Mouse (Mus musculus) gastrocnemius, postnatal 25 days (tissue): ENCODE measurements around the gene Bzw1. TPM values are rescaled to one million over a fixed set of nuclear protein-coding genes. Genes with fewer than 3 reads are reported as not detected.
"Not testable (repeated sequence)": the region's sequence is repeated elsewhere in the genome, so short reads cannot be mapped to it uniquely, and the experiment has no call there.

Source experiments
- DNase-seq: peaks from one replicate; pipeline ENCODE4 v3.0.0; 2022
- long read RNA-seq, 2 experiments: library from polyadenylated mRNA; stranded (forward); transcript quantifications; one replicate each; pipeline ENCODE4 v2.0.0; 2021
- total RNA-seq, 2 experiments: library from RNA; stranded (reverse); gene quantifications; 1 replicate in 1 of 2; 2 replicates in 1 of 2; pipeline ENCODE4 v1.2.3; 2021

Gene Bzw1
- 10 to 100 TPM; 43.5 to 49.1 TPM for total RNA-seq
- long read RNA-seq, experiment 1, transcript Bzw1-201 (12 exons, 3,876 nt) = major isoform, 45 of 55 reads
- long read RNA-seq, experiment 1, partial matches to known transcripts = 0 of 55 reads
- long read RNA-seq, experiment 1, other reads (novel, unspliced or antisense) = 10 of 55 reads
- long read RNA-seq, experiment 2, transcript Bzw1-201 (12 exons, 3,876 nt) = major isoform, 90 of 104 reads
- long read RNA-seq, experiment 2, partial matches to known transcripts = 3 of 104 reads
- long read RNA-seq, experiment 2, other reads (novel, unspliced or antisense) = 11 of 104 reads

DNA sequence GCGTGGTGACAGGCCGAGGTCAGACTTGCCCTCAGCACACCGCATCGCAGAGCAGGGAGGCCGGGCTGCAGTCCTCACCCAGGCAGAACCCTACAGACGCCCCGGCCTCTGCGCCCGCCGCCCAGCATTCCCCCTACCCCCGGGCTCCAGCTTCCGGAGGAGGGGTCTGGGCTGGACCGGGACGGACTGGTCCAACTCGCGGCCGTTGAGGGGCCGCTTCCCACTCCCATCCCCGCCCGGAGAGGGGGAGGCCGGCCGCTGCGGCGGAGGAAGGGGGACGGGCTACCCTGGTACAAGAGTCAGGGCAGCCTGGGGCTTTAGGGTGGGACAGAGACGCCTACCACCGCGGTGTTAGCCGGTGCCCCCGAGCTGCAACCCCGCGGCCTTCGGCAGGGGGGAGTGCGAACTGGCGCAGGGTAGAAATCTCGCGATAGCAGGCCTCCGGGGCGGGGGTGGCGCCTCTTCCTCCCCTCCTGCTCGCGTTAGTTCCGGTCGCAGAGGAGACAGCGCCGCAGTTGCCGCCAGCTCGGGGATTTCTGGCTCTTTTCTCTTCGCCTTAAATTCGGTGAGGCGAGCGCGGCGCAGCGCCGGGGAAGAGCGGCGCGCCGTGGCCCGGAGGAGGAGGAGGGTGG lies at the start of gene Bzw1:
Bzw1 (plus strand) TSS at position 247 of the 632 bp plus-strand sequence.
- peak; percentile 94 for DNase-seq

DNA sequence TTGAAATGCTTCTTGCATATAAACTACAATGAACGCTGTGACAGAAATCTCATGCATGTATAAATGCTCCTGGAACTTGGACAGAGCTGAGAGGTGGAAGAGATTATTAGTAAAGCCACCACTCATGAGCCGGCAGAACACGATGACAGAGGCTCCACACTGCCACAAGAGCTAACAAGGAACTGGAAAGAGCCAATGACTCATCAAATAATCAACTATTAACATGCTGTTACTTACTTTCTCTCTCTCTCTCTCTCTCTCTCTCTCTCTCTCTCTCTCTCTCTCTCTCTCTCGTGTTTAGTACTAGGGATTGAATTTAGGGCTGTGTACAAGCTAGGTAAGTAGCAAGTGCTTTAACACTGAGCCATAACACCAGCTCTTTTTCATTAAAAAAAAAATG lies 48.8 kb upstream of the Bzw1 start:
- DNase-seq = no peak

DNA sequence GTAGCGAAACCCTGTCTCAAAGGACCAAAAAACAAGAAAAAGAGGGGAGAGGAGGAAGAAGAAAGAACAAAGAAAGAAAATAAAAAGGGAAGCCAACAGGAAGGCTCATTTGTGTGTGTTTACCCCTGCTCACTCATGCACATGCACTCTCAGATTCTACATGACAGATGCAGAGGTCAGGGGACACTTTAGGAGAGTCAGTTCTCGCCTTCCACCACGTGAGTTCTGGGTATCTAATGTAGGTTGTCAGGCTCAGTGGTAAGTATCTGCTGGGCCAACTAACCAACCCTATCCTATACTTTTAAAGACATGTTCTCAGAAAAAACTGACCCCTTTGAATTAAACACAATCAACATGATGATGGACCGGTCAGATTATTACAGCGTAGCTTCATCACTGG lies 48.1 kb upstream of the Bzw1 start:
- DNase-seq = no peak

DNA sequence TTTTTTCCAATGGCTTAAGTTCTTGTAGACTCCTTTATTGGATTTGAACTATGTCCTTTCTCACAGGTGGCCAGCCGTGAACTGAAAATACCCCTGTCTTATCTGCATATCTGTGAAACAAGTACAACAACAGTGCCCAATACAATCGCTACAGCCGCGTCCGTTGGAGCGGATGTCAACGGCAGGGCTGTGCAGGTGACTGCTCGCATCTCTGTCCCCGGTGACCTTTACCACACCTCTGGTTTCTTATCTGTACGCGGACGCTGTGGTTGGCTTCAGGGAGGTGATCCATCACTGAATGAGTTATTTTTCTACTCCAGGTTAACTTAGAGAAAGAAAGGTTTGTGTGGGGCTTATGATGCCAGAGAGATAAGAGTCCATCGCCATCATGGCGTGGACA lies 46.5 kb upstream of the Bzw1 start:
- DNase-seq = no peak

DNA sequence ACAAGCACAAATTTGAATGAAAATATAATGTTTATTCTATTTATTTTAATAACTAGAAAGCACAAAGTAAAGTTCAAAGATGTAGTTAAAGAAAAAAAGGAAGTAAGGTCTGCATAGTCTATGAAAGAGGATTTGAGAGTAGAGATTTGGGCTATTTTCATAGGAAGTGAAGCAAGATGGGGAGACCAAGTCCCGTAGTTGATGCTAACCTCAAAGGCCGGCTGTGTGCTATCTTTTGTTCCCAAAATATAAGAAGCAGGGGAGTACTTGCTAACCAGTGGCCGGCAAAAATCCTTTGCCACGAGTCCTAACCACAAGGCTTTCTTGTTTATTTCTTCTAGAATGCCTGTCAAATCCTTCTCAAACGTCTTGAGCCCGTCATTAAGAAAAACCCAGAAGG lies 44.0 kb upstream of the Bzw1 start:
- DNase-seq = no peak

DNA sequence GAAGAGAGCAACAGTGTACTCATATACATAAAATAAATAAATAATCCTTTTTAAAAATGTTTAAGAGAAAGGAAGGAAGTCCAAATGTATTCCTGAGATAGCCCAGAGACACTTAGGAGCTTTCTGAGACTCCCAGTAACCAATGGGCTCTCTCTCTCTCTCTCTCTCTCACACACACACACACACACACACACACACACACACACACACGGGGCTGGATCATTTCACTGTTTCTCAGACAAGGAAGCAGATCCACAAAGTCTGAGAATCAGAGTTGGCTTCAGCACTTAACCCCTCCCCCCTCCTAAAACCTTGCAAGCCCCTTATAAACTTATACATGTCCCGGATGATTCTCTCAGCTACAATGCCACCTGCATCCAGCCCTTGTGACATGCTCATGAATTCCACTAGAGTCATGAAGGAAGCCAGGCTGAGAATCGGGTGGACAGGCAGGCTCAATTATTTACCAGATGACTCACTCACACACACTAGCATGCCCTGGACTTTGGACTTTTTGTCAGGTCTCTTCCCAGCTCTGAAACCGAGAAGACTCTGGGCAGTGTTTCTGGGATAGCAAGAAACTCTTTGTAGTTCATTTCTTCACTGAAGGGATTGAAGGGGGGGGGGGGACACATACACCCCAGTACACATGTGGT lies 39.3 kb upstream of the Bzw1 start:
- DNase-seq = no peak

DNA sequence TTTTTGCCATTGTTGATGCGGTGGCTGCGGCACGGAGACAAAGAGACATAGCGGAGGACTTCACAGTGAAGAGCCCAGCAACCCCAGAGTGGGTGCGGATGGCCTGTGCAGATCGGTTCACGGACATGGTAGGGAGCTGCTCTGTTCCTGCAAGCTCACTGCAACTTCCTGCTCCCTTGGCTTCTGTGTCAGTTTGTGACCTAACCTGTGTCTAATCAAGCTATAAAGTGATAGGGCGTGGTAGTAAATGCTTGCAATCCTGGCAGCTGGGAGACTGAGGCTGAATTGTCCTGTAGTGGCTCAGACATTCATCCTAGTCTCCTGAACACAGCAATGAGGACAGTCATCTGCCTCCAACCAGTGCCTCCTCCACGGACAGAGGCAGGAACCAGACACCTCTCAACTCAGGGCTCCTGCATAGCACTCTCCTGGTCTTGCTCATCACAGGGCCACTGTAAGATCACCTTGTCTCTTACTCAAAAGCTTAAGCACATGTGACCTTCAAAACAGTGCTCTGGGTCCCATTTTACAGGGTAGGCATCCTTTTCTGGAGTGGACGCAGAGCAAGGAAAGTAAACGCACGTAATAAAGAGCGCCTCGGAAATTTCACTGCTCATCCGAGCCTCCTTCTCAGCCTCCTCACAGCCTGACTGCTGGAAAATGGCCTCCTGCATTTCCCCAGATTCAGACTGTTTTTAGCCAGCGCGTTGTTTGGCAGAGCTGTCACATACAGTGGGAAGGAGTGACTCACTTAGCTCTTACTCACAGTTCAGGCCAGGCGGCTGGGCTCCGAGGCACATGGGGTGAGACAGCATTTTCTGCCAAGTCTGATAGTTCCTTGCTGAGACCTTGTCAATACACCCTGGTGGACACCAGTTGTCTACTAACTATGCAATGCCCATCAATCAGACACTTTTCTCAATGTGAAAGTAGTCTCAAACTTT lies 33.5 kb upstream of the Bzw1 start:
- peak; percentile 64 for DNase-seq

DNA sequence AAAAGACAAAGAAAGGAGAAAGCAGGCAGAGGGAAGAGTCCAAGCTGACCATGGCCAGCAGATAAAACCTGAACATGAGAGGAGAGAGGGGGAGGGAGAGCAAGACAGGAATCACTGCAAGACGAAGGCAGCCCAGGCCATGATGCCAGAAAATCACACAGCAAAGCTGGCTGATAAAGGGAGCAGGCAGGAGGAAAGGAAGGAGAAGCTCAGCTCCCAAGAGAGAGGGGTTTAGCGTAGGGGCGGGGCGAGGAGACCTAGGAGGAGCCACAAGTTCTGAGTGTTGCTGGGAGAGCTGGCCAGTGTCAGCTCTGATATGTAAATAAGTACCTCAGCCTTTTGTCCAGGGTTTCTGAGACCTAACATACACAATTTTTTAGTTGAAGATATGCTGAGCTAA lies 30.4 kb upstream of the Bzw1 start:
- DNase-seq = no peak

DNA sequence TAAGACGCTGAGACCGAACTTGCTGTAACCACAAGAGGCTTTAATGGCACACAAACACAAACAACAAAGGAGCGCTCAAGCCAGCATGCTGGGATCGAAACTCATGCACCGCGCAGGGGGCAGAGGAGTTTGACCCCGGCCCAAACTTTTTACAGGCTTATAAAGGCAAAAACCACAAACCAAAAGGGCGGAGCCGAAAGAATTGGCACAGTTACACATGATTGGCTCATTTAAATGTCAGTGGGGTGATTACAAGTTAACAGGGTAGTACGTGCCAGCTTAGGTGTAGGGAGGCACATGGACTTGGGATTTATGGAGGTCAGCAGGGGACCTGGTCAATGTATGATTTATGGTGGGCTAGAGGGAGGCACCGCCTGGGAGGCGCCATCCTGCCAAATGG lies 28.1 kb upstream of the Bzw1 start:
- DNase-seq = no peak

DNA sequence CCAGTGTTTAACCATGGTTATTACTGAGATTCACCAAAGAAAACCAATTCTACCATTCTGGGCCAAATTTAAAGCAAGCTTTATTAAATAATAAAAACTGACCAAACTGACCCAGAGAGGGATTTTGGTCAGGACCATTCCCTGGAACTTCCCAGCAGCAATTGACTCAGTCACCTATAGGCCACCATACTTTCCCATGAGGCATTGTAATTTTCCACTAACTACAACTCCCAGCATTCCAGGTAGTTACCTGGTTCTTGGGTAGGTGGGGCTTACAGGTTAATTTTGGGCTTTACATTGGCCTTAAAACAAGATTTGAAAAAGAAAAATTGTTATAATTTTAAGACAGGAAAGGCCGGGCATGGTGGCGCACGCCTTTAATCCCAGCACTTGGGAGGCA lies 26.9 kb upstream of the Bzw1 start:
- no peak for DNase-seq

DNA sequence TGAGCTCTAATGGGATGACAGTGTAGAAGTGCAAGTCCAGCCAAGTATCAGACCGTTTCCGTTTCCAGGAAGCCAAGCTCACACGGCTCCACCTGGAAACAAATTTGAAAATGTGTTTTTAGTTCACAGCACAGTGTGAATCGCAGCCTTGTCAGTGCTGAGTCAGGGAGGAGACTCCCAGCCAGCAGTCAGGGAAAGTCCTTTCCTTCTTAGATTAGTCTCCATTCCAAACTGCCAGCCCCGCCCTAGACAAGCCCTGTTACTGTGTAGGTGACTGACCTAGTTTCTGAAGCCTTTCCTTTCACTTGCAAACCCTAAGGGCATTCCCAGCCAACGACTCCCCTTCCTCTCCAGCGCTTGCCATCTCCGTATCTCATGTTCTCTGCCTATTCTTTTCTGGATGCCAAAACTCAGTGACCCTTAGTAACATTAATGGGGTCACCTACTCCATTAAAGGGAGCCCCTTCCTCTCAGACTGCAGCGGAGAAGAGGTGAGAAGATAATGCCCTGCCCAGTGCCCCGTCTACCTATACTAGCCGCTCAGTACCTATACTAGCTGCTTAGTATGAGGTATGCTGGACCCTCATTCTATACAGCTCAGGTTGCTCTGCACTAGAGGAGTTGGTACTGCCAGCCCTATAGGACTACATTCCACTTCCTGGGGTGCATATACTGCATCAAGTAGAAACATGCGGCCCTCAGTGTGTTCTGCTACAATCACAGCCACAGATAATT lies 25.8 kb upstream of the Bzw1 start:
- no peak for DNase-seq

DNA sequence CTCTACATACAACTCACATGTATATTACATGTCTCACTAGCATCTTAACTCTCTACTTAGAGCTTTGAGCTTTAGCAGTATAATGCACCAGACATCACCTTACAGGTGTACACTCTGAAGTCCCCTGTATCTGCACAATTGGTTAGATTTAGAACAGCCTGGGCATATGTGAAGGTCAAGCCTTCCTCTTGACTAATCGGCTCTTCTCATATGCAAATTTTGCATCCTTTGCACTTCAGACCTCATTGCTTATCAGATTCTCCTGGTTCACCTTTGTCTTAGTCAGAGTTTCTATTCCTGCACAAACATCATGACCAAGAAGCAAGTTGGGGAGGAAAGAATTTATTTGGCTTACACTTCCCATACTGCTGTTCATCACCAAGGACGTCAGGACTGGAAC lies 23.0 kb upstream of the Bzw1 start:
- no peak for DNase-seq

DNA sequence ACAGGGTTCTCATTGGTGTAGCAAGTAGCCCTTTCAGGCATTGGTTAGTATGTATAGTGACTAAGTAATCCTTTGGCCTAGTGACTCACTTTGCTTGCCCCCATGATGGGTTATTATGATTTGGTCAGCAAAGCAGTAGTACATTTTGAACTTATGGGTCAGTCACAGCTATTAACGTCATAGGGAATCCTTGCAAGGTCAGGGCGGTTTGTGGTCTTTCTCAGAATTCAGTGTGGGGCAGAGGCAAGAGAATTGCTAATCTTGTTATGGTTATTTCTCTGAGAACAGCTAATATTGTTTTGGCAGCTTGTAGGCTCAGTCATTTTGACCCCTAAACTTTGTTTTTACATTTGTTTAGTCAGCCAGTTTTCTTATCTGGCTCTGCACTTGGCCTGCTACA lies 18.4 kb upstream of the Bzw1 start:
- not testable (repeated sequence) for DNase-seq

DNA sequence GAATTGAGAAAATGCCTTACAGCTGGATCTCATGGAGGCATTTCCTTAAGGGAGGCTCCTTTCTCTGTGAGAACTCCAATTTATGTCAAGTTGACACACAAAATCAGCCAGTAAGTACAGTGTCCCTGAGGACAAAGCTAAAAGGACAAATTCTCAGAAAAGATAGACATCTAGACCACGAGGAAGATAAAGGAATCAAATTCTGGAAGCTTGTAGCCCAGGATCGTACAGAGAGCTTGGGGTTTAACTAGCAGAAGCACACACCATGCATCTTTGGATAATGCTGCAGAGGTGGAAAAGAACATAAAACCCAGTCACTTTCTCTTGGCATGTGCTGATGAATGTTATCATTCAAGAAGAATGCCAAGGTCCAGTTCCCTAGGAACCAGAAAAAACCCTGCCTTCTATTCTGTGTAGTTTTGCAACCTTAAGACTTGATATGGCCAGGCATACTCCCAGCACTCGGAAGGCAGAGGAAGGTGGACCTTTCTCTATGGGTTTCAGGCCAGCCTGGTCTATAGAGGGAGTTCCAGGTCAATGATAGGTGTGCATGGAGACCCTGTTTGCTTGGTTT lies 17.0 kb upstream of the Bzw1 start:
- DNase-seq = no peak

DNA sequence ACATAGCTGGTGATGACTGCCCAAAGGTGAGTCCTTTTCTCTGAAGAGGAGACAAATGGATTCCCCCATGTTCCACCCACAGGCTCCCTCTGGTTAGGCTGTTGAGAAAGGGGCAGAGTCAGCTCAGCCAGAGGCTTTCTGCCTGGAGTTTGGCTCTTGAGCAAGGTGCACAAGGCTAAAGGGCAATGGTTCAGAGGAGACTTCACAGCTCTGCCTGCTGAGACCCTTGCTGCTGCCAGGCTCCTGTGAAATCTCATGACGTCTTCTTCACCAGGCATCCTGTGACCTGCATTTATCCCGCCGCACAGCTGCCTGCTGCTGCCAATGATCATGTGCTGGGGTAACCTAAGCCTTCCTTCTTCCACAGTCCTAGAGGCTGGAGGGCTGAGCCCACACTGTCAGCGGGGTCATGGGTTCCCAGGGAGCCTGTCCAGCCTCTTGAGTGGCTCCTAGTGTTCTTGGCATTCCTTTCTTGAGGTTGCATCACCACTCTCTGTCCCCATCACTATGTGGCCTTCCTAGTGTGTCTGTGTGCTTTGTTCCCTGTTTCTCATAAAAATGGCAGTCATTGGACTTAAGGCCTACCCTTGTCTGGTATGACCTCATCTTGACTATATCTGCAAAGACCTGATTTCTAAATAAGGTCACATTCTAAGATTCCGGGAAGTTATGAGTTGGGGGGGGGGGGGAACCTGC lies 10.0 kb upstream of the Bzw1 start:
- no peak for DNase-seq

DNA sequence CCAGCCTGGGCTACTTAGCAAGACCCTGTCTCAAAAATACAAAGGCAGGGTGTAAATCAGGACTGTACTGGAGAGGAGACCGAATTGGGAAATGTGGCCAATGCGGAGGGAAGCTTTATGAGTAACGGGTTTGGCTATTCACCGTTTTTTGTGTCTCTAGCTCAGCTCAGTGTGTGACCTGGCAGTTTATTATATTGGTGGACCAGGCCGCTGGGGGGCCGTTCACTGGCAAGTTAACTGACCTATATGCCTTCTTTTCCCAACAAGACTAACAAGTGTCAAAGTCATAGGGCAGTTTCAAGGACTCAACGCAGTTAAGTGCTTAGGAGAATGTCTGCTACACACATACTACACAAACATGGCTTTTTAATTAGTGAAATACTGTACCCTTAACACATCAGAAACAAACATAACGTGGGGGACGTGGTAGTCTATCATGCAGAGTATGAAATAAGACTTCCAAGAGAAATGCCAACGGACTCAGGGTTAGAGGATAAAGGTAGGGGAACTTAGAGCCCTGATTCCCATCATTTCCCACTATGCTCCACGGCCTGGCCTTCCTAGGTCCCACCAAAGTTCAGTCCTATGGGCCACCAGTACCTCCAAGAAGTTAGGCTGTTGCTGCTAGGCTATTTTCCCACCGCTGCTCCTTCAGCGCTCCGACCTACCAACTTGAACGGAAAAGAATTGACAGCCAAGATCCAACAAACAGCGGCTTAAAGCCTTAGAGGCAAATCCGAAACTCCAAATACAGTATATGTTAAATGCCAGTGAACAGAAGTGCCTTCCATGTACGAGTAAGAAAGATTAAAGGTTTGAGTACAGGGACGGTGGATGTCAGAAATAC lies 1.1 kb upstream of the Bzw1 start:
- no peak for DNase-seq

DNA sequence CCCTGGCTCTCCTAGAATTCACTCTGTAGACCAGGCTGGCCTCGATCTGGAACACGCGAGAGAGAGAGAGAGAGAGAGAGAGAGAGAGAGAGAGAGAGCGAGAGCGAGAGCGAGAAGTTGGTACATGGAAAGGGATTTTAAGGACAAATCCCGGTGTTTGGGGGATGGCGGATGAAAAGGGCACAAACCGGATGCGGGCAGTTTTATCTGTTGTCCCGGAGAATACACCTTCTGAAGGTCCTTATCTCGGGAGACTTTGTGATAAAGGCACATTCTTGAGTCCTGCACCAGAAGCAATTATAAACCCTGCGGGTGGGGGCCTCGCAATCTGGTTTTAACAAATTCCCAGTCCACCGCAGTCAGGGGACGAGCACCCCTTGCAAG lies 438 bp upstream of the Bzw1 start:
- no peak for DNase-seq

DNA sequence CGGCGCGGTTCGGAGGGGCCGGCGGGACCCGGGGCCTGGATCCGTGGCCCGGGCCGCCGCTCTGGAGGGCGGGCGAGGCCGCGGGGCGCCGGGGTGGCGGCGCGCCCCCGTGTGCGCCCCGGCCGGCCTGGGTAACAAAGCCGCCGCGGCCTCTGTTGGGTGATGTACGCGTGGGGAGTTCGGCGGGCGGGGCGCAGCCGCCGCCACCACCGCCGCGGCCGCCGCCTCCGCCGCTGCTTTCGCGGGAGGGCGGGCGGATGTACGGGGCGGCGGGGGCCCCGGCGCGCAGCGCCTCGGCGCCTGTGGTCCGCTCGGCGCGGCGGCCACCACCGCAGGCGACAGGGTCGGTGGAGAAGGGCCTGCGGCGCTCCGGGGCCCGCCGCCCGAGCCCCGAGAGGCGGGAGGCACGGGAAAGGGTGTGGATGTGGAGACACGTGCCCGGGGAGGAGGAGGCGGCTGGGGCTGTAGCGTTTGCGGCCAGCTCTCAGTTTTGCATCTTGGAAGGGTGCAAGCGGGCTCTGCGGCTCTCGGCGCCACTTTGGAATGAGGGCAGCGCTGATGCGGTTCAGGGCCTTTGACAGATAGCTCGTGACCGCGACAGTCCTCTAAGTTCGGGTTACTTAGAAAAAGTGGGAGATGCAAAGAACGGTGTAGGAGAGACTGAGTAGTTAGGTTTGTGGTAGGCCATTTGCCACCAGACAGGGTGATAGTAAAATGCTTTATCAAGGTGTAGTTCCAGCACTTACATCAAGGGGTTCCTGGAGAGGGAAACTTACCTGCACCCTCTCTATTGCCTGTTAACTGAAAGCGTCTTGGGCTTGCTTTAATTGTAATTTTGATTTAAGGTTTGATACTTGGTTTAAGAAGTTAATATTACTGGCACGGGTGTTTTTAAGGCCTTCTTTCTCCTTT lies 842 bp downstream of the Bzw1 start:
- DNase-seq = peak; percentile 54

DNA sequence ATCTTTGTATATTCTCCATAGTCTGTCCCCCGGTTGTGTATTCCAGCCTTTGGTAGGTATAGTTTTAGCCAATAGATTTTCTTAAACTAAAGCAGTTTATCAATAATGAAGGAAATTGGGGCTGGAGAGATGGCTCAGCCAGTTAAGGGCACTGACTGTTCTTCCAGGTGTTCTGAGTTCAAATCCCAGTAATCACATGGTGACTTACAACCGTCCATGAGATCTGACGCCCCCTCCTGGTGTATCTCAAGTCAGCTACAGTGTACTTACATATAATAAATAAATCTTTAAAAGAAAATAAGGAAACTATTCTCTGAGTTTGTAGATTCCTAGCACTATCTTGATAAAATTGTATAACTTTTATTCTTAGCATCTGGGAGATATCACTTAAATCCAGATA lies 2.6 kb downstream of the Bzw1 start:
- DNase-seq = no peak
